Mouse (Mus musculus) urinary bladder, postnatal 25 days (tissue): ENCODE data around the gene Nt5e.
"Not testable (repeated sequence)": the region's sequence is repeated elsewhere in the genome, so short reads cannot be mapped to it uniquely, and the experiment has no call there.

ENCODE experiments used
- DNase-seq: peaks from one replicate; pipeline ENCODE4 v3.0.0; 2022; ENCODE audit warnings: low spot score

Gene Nt5e

GRCm38 (mm10) chr9:88326930-88327901, at the start of gene Nt5e:
Gene Nt5e, plus strand, starts transcription at chr9:88327197.
- peak; percentile 44 for DNase-seq

GRCm38 (mm10) chr9:88277588-88277987, 49.4 kb upstream of the Nt5e start:
- no peak for DNase-seq

GRCm38 (mm10) chr9:88279728-88280127, 47.3 kb upstream of the Nt5e start:
- no peak for DNase-seq

- DNase-seq: no peak
Measured at GRCm38 (mm10) chr9:88289568-88290168, 37.3 kb upstream of the Nt5e start.

GRCm38 (mm10) chr9:88292836-88293370, 34.1 kb upstream of the Nt5e start:
- DNase-seq: no peak

- DNase-seq: no peak
Measured at GRCm38 (mm10) chr9:88295798-88296197, 31.2 kb upstream of the Nt5e start.

GRCm38 (mm10) chr9:88296321-88296720, 30.7 kb upstream of the Nt5e start:
- no peak for DNase-seq

GRCm38 (mm10) chr9:88297244-88297643, 29.8 kb upstream of the Nt5e start:
- not testable (repeated sequence) for DNase-seq

GRCm38 (mm10) chr9:88297871-88298658, 28.9 kb upstream of the Nt5e start:
- DNase-seq: no peak

GRCm38 (mm10) chr9:88307019-88307618, 19.9 kb upstream of the Nt5e start:
- DNase-seq: no peak

GRCm38 (mm10) chr9:88309127-88309526, 17.9 kb upstream of the Nt5e start:
- no peak for DNase-seq

- no peak for DNase-seq
Measured at GRCm38 (mm10) chr9:88319226-88319625, 7.8 kb upstream of the Nt5e start.

GRCm38 (mm10) chr9:88324616-88325015, 2.4 kb upstream of the Nt5e start:
- DNase-seq: no peak

- no peak for DNase-seq
Measured at GRCm38 (mm10) chr9:88328666-88329065, 1.7 kb downstream of the Nt5e start.

GRCm38 (mm10) chr9:88329166-88329748, 2.3 kb downstream of the Nt5e start:
- no peak for DNase-seq

- no peak for DNase-seq
Measured at GRCm38 (mm10) chr9:88330316-88330715, 3.3 kb downstream of the Nt5e start.

GRCm38 (mm10) chr9:88332447-88332846, 5.5 kb downstream of the Nt5e start:
- DNase-seq: no peak

- no peak for DNase-seq
Measured at GRCm38 (mm10) chr9:88335839-88336238, 8.8 kb downstream of the Nt5e start.

GRCm38 (mm10) chr9:88340819-88341218, 13.8 kb downstream of the Nt5e start:
- no peak for DNase-seq

GRCm38 (mm10) chr9:88342241-88342640, 15.2 kb downstream of the Nt5e start:
- no peak for DNase-seq

- no peak for DNase-seq
Measured at GRCm38 (mm10) chr9:88342701-88343100, 15.7 kb downstream of the Nt5e start.
